Mouse (Mus musculus) liver, adult 2 months (tissue): ENCODE results near the gene Cd59a.

Experiments used
- CTCF ChIP-seq: fragments of 200-500 bp; IDR thresholded peaks from 2 replicates; pipeline ENCODE4 v1.5.1; 2011; ENCODE audit warnings: low read depth, low read length, control low read depth
- POLR2A ChIP-seq: fragments of 200-500 bp; IDR thresholded peaks from 2 replicates; pipeline ENCODE4 v1.6.1; 2011; ENCODE audit warnings: low read length, control low read depth; ENCODE audit not compliant: insufficient read depth; ENCODE audit errors: extremely low read depth

DNA sequence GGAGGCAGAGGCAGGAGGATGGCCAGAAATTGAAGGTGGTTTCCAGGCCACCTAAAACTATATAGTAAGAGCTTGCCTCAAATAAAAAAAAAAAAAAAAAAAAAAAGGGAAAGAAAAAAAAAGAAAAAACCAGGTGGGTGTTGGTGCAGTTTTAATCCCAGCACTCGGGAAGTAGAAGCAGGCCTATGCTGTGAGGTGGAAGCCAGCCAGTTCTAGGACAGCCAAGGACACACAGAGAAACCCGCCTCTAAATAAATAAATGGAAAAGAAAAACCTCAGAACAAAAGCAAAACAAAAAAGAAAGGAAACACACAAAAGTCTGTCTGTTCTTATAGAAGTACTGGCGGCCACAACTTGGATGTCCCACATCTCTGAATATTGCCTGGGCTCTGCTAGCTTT is 19.3 kb downstream of the Cd59a start:
- TF ChIP-seq CTCF = no peak
- no peak for TF ChIP-seq POLR2A
